Mouse (Mus musculus) erythroid progenitor cell, adult 5-6 weeks (primary cell): ENCODE measurements around the gene Gm10521. TPM values are rescaled to one million over a fixed set of nuclear protein-coding genes. Genes with fewer than 3 reads are reported as not detected.
"Not testable (repeated sequence)": the region's sequence is repeated elsewhere in the genome, so short reads cannot be mapped to it uniquely, and the experiment has no call there.

Experiments
- ATAC-seq: replicated peaks from 2 replicates; pipeline ENCODE4 v1.8.0; 2016; ENCODE audit warnings: moderate number of reproducible peaks, mild to moderate bottlenecking, moderate TSS enrichment, inconsistent platforms; ENCODE audit not compliant: poor library complexity, low FRiP score, severe bottlenecking
- total RNA-seq, 2 experiments: library from RNA; stranded (forward) in 1 of 2; stranded (reverse) in 1 of 2; fragments of 150-400 nt in 1 of 2; fragments of 186-747, 209-891 nt in 1 of 2; gene quantifications; 2 replicates each; pipeline versions ENCODE4 v1.2.3 to v1.2.4; 2015 to 2017; ENCODE audit warnings: low replicate concordance in 2 of 2

The Gm10521 gene
- 3.6 and 4.2 TPM in 2 replicates for total RNA-seq (2015; ENCODE audit: low replicate concordance)
- total RNA-seq (2017; ENCODE audit: low replicate concordance) = 0.51 TPM in 1 of 2 replicates, not detected in the other

DNA sequence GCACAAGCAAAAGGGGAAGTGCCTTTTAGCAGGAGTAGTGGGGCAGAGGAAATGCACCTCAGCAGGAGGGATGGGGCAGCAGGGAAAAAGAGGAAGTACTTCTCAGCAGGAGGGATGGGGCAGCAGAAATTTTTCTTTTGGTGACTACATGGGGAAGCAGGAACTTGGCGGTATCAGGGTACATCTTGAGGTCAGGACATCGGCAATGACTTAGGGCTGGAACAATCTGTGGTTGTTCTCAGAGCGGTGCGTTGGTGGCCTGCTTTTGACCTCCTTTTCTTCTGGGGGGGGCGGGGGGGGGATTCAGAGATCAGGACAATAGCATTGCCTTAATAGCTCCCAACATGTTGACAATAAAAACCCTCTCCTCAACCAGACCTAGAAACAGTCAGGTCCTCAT lies at the start of gene Gm10521:
Gene Gm10521 (plus strand): TSS at position 301 of the 400 bp plus-strand sequence.
- ATAC-seq = not testable (repeated sequence)

DNA sequence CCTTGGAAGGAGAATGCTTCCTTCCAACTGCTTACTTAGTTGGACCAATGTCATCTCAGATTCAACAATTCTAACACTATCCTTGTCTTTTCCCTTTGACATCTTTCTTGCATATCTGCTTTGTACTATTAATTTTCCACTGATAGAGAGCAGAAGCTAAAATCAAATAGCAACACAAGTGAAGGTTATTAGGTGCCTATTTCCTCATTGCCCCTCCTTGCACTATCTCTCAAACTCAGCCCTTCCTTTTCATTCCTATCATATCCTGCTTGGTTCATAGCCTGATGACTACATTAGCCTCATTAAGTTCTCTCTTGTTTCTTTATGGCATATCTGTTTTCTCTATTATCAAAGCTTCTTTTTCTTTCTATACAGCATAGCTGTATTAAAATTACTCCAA lies 47.3 kb upstream of the Gm10521 start:
- ATAC-seq = no peak

DNA sequence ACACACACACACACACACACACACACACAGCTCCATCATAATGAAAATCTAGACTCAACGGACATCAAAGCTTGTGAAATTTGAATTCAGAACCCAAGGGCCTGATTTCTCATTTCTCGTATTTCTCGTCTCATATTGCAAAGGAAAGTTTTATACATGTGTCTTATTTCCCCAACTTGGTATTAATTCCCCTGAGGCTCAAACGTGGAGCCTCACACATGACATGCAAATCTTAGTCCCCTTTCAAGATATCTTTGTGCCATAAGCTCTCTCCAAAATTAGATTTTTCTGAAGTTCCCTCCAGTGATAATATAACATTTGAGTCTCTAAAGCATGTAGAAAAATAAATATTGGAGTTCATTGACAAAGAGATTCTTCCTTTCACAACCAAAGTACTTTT lies 46.7 kb upstream of the Gm10521 start:
- ATAC-seq = no peak

DNA sequence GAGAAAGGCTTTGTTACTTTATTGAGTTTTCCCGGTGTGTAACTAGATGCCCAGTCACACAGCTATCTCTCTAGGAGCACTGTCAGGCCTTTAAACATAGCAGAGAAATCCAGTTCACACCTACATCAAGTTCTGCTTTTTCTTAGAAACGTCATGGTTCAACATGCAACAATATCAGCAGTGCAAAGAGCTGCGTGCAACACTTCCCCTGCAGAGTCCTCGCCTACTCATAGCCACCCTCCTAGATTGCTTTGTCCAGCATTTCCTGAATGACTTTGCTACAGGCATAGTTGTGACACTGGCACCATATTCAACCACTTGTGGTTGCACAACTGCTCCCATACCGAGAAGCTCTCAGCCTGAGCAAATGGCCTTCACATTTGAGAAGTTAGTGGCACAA lies 46.0 kb upstream of the Gm10521 start:
- ATAC-seq = no peak

DNA sequence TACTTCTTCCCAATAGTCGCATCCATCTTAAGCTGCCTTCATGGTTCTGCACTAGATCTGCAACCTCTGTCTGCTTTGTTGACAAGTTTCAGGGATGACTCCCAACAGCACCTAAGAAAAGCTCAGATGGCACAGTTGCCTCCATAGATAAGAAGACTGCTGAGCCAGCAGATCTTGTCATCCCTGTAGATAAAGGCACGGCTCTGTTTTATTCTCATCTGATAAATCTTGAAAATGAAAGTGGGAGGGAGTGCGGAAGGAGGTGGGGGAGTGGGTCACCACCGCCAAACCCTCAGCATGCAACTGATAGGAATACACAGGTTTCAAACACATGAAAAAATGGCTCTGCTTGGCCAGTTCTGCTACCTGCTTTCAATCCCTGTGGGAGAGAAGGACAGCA lies 30.0 kb upstream of the Gm10521 start:
- no peak for ATAC-seq

DNA sequence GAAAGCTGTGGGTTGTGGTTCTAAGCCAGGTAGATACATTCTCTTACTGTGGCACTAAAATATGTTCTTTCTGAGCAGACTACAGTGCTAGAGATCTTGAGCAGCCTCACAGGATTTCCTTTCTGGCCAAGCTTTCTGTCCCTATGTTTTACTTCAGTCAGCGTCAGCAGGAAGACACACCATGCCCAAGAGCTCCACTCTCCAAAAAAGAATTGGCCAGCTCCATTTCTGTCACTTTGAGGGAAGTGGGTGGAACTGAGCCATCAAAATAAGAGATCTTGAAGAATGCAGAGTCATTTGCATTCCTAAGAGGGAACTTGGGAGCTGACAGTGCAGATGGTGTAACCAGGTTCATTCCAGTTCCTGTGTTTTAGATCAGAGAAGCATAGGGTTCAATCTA lies 8.5 kb upstream of the Gm10521 start:
- no peak for ATAC-seq

DNA sequence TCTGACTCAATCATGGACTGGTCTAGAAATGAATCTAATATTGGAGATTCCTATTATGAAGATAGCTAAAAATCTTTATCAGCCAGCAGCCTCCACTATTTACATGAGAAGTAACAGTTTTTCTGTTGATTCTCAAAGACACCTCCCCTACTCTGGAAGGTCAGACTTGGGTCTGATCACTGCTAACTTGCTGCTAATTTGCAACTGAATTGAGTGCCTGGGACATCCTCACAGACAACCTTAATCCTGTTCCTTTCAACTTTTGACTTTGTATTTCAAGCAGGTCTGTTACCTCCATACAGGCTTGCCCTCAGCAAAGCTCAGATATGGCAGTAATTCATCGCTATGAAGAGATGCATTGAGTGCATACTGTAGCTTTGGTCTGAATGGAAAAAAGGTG lies 8.5 kb downstream of the Gm10521 start:
- ATAC-seq = no peak

DNA sequence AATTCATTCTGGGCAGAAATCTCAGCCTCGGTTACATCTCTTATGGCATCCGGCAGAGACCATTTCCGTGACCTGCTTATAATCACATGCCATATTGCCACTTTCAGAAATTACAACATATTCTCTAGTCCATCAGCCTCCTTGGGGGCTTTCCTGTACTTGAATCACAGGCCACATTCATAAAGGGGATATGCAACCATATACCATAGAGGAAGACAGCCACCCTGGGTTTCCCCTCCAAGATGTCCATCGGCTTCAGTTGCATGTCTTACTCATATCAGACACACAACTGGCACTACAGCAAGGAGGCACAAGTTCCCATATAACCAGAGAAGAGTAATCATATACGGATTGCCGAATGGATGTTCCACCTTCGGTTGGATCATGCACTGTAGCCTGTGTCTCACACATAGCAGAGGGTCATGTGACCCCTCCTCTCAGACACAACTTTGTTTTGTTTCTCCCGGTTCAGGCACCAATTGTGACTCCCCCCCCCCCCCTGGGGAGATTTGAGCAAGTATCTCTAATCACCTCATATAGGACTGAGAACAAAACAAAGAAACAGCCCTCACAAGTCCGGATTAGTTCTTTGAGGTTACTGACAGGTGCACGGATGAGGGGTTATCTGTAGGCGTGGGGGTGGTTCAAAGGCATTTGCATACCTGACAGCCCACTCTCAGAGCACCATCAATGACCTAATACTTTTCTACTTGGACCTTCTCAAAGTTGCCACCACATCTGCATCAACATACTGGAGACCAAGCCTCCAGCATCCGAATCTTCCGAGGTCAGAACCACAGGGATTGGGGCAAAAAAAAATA lies 20.4 kb downstream of the Gm10521 start:
- no peak for ATAC-seq

DNA sequence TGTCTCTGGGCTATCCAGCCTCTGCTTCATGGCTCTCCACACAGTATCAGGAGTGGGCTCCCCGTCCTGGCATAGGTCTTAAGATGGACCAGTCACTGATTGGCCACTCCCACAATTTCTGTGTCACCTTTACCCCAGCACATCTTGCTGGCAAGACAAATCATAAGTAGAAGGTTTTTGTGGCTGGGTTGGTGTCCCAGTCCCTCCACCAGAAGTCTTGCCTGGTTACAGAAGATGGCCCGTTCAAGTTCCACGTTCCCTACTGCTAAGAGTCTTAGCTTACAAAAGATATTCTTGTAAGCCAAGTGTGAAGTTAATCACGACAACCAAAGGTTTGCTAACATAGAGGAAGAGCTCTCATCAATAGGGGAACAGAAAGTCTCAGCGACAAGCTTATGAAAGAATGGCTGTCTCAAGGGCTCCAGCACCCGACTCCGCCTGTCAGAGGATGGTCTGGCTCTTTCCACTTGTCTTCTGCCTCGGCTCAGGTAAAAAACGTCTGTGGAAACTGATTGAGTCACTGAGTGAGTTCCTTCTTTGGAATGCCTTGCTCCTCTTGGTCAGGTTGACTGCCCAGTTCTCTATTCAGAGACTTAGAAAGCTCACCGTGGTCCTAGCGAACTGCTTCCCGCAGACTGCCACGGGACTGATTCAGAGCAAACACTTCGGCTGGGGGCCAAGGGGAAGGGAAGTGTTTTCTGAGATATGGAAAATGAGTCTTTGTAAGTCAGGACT lies 22.0 kb downstream of the Gm10521 start, which contains the start of gene Slamf6:
Gene Slamf6 (plus strand): TSS at position 211 of the 735 bp plus-strand sequence.
- ATAC-seq = no peak

DNA sequence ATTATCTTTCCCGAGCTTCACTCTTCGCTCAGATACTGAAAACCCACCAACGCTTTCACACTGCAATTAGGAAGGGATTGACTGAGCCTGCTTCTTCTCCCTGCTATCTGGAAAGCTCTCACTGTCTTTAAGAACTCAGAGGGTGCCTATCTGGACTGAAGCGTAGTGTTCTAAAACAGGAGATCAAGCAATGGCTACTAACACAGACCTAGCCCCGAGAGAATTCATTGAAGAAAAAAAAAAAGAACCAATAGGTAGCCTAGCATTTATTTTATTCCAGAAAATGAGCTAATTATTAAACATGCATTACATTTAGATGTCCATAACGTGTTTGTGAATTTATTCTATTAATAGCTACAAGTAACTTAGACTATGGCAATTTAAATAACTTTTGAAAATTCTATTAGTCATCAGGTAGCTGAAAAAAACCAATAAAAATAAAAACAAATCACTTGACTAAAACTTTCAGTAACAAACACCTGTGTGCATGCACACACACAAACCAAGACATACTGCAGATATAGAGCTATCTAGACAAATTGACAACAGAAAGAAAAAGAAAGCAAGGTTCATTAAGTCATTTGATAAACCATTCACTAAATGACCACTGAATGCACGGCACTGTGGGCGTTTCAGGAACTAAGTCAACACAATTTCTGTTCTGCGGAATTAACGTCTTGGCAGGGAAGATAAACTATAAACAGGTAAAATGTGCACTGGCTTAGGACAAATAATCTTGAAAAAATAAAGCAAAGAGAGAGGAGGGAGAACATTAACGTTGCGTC lies 22.9 kb downstream of the Gm10521 start:
- no peak for ATAC-seq

DNA sequence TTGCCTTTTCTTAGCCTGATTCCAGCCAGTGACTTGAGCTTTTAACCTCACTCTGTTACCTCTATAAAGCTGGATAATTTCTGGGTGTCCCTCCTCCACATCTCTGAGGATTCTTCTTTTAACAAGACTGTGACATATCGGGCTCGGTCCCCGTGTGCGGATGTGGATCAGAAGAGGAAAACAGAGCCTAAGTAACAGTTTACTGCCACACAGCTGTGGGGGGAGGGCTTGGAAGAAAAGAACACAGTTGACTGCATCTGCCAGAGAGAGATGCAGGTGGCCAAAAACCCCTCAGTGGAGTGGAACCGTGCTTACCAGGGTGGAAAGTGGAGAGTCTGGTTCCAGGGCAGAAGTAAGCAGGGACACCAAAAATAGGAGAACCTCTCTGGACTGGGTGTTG lies 23.7 kb downstream of the Gm10521 start:
- ATAC-seq = no peak

DNA sequence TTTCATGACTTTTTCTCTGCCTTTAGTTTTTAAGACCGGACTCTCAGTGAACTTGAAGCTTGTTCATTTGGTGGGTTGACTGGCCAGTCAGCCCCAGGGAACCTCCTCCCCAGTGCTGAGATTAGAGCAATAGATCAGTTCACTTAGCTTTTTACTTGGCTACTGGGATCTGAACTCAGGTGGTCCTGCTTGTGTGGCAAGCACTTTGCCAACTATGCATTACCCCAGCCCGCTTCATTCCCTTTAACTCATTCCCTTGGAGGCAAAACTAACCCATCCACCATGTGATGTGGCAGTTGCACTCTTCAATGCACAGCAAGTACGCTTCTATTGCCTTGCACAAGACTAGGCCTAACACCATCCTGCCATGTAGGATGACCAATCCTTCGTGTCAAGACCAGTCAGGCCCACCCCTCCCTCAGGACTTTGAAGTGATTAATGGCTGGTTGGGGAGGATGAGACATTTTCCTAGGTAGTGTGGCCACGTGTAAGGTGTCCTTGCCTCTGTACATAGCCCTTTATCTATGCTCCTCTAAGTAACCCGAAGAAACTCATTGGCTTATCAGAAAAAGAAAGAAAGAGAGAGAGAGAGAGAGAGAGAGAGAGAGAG lies 24.5 kb downstream of the Gm10521 start:
- ATAC-seq = no peak

DNA sequence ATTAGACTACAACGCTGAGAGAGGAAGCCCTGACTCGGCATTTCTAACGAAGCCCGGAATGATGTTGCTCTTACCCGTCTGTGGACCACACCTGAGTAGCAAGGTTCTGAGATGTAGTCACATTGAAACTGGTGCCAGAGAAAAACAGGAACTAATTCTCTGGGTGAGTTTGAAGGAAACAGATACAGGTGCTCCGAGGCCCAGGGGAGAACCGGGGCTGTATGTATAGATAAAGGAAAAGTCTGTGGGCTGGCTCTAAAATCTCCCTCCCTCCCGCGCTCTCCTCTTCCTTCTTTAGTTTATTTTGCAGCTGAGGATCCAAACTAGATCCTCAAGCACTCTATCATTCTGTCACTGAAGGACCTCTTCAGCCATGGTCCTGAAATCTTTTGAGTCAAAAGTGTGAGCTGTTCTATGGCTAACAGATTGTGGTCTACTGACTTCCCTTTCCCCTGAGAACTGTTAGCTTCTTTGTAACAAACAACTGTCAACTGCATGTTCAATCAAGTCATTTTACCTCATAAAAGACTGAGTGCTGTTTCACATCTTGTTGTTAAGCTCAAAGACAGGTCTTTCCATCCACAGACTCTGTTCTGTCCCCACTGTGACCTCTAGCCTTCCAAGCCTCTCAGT lies 25.6 kb downstream of the Gm10521 start:
- no peak for ATAC-seq

DNA sequence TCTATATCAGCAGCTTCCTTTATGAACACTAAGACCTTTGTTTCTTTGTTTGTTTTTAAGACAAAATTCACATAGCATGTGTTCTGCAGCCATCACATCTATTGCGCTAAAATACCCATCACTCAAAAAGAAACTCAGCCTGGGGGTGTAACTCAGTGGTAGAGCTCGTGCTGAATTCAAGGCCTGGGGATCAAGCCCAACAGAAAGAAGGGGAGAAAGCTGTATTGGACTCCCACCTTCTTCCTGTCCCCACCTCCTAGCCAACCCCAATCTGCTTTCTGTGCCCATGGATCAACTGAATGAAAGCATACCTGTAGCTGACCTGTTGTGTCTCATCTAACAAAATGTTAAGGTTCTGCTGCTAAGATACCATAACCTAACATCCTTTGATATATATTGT lies 26.2 kb downstream of the Gm10521 start:
- ATAC-seq = no peak

DNA sequence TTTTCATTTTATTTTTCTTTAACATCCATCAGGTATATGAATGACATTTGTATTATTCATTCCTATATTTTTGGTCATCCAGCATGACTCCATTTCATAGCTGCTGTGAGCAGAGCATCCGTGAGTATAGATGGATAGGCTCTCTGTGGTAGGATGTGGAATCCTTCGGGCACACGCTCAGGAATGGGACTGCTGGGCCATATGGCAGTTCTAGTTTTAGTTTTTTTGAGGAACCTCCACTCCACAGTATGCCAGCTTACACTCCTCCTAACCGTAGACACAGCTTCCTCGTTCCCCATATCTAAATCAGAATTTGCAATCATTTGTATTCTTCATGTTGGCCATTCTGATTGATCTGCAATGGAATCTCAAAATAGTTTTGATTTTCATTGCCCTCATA lies 27.4 kb downstream of the Gm10521 start:
- ATAC-seq = no peak

DNA sequence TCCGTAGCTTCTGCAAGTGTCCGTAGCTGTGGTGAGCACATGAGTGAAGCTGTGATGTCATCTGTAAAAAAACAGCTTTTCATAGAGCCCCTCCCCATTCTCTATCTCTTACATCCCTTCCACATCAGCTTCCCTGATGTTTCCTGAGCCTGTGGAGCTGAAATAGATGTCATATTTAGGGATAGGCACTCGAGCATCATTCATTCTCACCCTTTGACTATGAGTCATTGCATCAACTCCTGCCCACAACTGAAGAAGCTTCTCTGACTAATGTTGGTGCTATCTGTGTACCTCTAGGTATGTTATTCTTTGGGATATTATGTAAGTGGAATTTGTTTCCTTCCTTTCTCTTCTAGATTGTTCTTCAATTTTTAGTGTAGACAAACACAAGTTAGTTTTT lies 29.4 kb downstream of the Gm10521 start:
- ATAC-seq = no peak

DNA sequence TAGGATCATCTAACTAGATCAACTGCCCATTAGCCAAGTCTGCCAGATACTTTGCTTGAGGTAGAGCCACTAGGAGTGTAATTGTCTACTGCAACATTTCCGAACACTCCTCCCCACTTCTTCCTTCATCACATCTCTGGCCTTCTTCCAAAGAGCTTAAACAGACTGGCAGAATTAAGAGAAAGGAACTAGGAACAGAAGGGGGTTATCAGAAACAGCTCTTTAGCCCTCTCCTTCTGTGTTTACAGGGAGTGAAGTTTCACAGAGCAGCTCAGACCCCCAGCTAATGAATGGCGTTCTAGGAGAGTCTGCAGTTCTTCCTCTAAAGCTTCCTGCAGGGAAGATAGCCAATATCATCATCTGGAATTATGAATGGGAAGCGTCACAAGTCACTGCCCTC lies 38.4 kb downstream of the Gm10521 start:
- ATAC-seq = no peak

DNA sequence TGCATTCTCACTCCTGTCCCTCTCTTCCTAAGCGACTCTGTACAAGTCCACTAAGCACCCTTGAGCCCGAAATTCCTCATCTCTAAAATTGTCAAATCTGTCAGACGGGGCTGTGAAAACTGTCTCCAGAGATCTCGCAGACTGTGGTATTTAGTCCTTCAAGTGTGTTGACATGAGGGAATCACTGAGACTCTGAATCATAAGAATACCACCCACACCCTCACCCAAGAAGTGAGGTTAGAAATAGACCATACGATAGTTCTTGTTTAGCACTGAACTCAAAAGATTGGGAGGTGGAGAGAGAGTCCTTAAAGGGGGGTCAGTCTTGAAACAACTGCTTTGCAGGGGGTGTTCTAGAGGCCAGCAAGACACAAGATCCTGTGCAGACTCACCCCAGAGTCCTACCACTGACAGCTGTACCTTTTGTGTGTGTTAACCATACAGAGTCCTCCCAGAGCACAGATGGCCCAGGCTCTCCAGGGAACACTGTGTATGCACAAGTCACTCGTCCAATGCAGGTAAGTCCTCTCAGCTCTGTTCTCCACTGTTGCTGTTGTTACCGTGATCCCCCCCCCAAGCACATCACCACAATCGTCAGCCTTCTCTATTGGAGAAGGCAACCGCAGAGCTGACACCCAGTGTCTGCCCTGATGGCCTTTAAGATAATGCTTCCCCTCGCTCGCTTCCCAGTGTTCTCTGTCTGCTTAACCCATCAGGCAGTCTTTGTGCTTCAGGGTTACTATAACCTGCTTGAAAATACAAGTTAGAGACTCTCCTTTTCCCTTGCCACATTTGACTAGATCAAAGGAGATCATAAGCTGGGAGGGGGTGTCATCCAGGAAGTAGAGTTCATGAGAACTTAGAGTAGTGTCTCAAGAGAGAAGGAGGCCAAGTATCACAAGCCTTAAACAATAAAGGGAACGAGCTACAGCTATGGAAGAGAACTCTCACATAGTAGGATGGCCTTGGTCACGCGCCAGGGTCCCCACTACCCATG lies 43.8 kb downstream of the Gm10521 start:
- no peak for ATAC-seq
